Mouse (Mus musculus) intestine, embryonic 15.5 days (tissue): ENCODE measurements at regions not wholly inside any gene's neighbourhood (a gene's known extent, or its start where the extent isn't known, plus 50 kb on each side); places are given as distances from the start of the nearest gene placed in this dataset.

ENCODE experiments used
- ATAC-seq: fragments of 200-750 bp; cut with Nextera tagmentation; 2 replicates; pipeline ENCODE4 v1.8.0; 2017; ENCODE audit warnings: moderate TSS enrichment, moderate library complexity
- H3K27ac ChIP-seq: fragments of 300-500 bp; sonication (generic); 2 replicates; pipeline ENCODE4 v1.5.1; 2015; ENCODE audit warnings: mild to moderate bottlenecking, inconsistent platforms
- H3K27me3 ChIP-seq: fragments of 300-500 bp; sonication (generic); replicated peaks from 2 replicates; pipeline ENCODE4 v1.6.1; 2015; ENCODE audit warnings: inconsistent platforms
- H3K36me3 ChIP-seq: fragments of 300-500 bp; sonication (generic); 2 replicates; pipeline ENCODE4 v1.6.1; 2015; ENCODE audit warnings: inconsistent platforms
- H3K4me1 ChIP-seq: fragments of 300-500 bp; sonication (generic); replicated peaks from 2 replicates; pipeline ENCODE4 v1.6.1; 2015; ENCODE audit warnings: inconsistent platforms
- H3K4me2 ChIP-seq: fragments of 300-500 bp; sonication (generic); replicated peaks from 2 replicates; pipeline ENCODE4 v1.6.1; 2015; ENCODE audit warnings: mild to moderate bottlenecking, inconsistent platforms
- H3K4me3 ChIP-seq: fragments of 300-500 bp; sonication (generic); replicated peaks from 2 replicates; pipeline ENCODE4 v1.5.1; 2015; ENCODE audit warnings: inconsistent platforms
- H3K9ac ChIP-seq: fragments of 300-500 bp; sonication (generic); 2 replicates; pipeline ENCODE4 v1.6.1; 2015; ENCODE audit warnings: inconsistent platforms
- H3K9me3 ChIP-seq: fragments of 300-500 bp; sonication (generic); 2 replicates; pipeline ENCODE4 v1.6.1; 2016; ENCODE audit warnings: inconsistent platforms
- WGBS: fragments of 180-500 bp; shearing (Covaris S2); methylation state at CpG from one replicate; pipeline ENCODE4 v1.1.7; 2015; 5-methylcytosine and 5-hydroxymethylcytosine counted together

- Histone ChIP-seq H3K27me3 (no peaks in the 10 kb centered on the region), H3K9me3 (no peaks in the 10 kb centered on the region), H3K36me3 (no peaks in the 10 kb centered on the region), H3K4me1 (no peaks in the 10 kb centered on the region), H3K9ac (no peak overlapping the region), H3K27ac (no peak overlapping the region), H3K4me2 (no peak overlapping the region), H3K4me3 (no peak overlapping the region)
- WGBS = 79% methylated on average over 4 of the region's 4 CpGs
- no peak for ATAC-seq
These were observed 115.4 kb downstream of the Id4 start for GRCm38 (mm10) chr13:48376405-48376804.

- no peak for ATAC-seq
- Histone ChIP-seq H3K9me3 (no peaks in the 10 kb centered on the region), H3K27me3 (no peaks in the 10 kb centered on the region), H3K27ac (no peak overlapping the region), H3K4me1 (no peaks in the 10 kb centered on the region), H3K36me3 (no peaks in the 10 kb centered on the region), H3K4me2 (no peak overlapping the region), H3K9ac (no peak overlapping the region), H3K4me3 (no peak overlapping the region)
- WGBS = 72% methylated on average over 13 of the region's 13 CpGs
These were observed 122.8 kb downstream of the Id4 start for GRCm38 (mm10) chr13:48383580-48384445.

GRCm38 (mm10) chr13:48384901-48385300 is 123.9 kb downstream of the Id4 start:
- 63% methylated on average over 11 of the region's 11 CpGs for WGBS
- H3K4me1 ChIP-seq = no peaks in the 10 kb centered on the region
- no peak for ATAC-seq
- H3K27me3 ChIP-seq = no peaks in the 10 kb centered on the region
- no peak overlapping the region for H3K4me2 ChIP-seq
- H3K9me3 ChIP-seq = no peaks in the 10 kb centered on the region
- H3K36me3 ChIP-seq = no peaks in the 10 kb centered on the region
- H3K27ac ChIP-seq = no peak overlapping the region
- H3K4me3 ChIP-seq = no peak overlapping the region
- no peak overlapping the region for H3K9ac ChIP-seq

GRCm38 (mm10) chr13:48391126-48391525 is 122.1 kb downstream of the Zfp169 start:
- no peak overlapping the region for H3K27ac ChIP-seq
- ATAC-seq = no peak

GRCm38 (mm10) chr13:48397761-48398160 is 115.5 kb downstream of the Zfp169 start:
- Histone ChIP-seq H3K4me1 (no peaks in the 10 kb centered on the region), H3K9ac (no peak overlapping the region), H3K9me3 (no peaks in the 10 kb centered on the region), H3K27ac (no peak overlapping the region), H3K4me2 (no peak overlapping the region), H3K4me3 (no peak overlapping the region), H3K27me3 (no peaks in the 10 kb centered on the region), H3K36me3 (no peaks in the 10 kb centered on the region)
- ATAC-seq = no peak
- 0% methylated on average over 1 of the region's 1 CpGs for WGBS

More at GRCm38 (mm10) chr13:48391126-48391525, 122.1 kb downstream of the Zfp169 start:
- no peak overlapping the region for H3K4me3 ChIP-seq
- no peaks in the 10 kb centered on the region for H3K36me3 ChIP-seq
- no peak overlapping the region for H3K4me2 ChIP-seq
- no peaks in the 10 kb centered on the region for H3K9me3 ChIP-seq
- H3K9ac ChIP-seq = no peak overlapping the region
- no peaks in the 10 kb centered on the region for H3K4me1 ChIP-seq
- 83% methylated on average over 11 of the region's 11 CpGs for WGBS
- no peaks in the 10 kb centered on the region for H3K27me3 ChIP-seq

- no peaks in the 10 kb centered on the region for H3K36me3 ChIP-seq
- H3K4me2 ChIP-seq = no peak overlapping the region
- no peaks in the 10 kb centered on the region for H3K4me1 ChIP-seq
- no peak overlapping the region for H3K9ac ChIP-seq
- no peak overlapping the region for H3K27ac ChIP-seq
- 79% methylated on average over 3 of the region's 3 CpGs for WGBS
- no peak for ATAC-seq
- no peaks in the 10 kb centered on the region for H3K27me3 ChIP-seq
- no peak overlapping the region for H3K4me3 ChIP-seq
- H3K9me3 ChIP-seq = no peaks in the 10 kb centered on the region
These were observed 114.6 kb downstream of the Zfp169 start for GRCm38 (mm10) chr13:48398617-48399016.

- H3K4me1 ChIP-seq = no peaks in the 10 kb centered on the region
- no peak overlapping the region for H3K4me2 ChIP-seq
- H3K27ac ChIP-seq = no peak overlapping the region
- no peaks in the 10 kb centered on the region for H3K9me3 ChIP-seq
- no peak for ATAC-seq
- no peak overlapping the region for H3K4me3 ChIP-seq
- H3K27me3 ChIP-seq = no peaks in the 10 kb centered on the region
- H3K9ac ChIP-seq = no peak overlapping the region
- H3K36me3 ChIP-seq = no peaks in the 10 kb centered on the region
- 20% methylated on average over 5 of the region's 5 CpGs for WGBS
These were observed 110.9 kb downstream of the Zfp169 start for GRCm38 (mm10) chr13:48402316-48402715.

GRCm38 (mm10) chr13:48422438-48423329 is 90.6 kb downstream of the Zfp169 start:
- Histone ChIP-seq H3K4me3 (no peak overlapping the region), H3K27me3 (no peaks in the 10 kb centered on the region), H3K36me3 (no peaks in the 10 kb centered on the region), H3K9ac (no peak overlapping the region), H3K9me3 (no peaks in the 10 kb centered on the region), H3K27ac (no peak overlapping the region), H3K4me1 (no peaks in the 10 kb centered on the region), H3K4me2 (no peak overlapping the region)
- WGBS = 72% methylated on average over 9 of the region's 9 CpGs
- no peak for ATAC-seq

- Histone ChIP-seq H3K4me1 (no peaks in the 10 kb centered on the region), H3K36me3 (no peaks in the 10 kb centered on the region), H3K27ac (no peak overlapping the region), H3K27me3 (no peaks in the 10 kb centered on the region), H3K4me3 (no peak overlapping the region), H3K9ac (no peak overlapping the region), H3K4me2 (no peak overlapping the region), H3K9me3 (no peaks in the 10 kb centered on the region)
- ATAC-seq = no peak
- WGBS = 61% methylated on average over 5 of the region's 5 CpGs
These were observed 86.4 kb downstream of the Zfp169 start for GRCm38 (mm10) chr13:48426816-48427215.

GRCm38 (mm10) chr13:48436659-48437345 is 76.4 kb downstream of the Zfp169 start:
- Histone ChIP-seq H3K27me3 (no peaks in the 10 kb centered on the region), H3K9me3 (no peaks in the 10 kb centered on the region), H3K4me1 (0 out of 2 replicates have a peak, but pooled peaks cover 5% of the 10 kb centered on the region), H3K4me2 (no peak overlapping the region), H3K36me3 (no peaks in the 10 kb centered on the region), H3K4me3 (no peak overlapping the region), H3K9ac (no peak overlapping the region), H3K27ac (no peak overlapping the region)
- WGBS = 47% methylated on average over 14 of the region's 14 CpGs
- peak; percentile 59 for ATAC-seq
